Mouse (Mus musculus): ENCODE results near the gene Tbx5. TPM values are rescaled to one million over a fixed set of nuclear protein-coding genes. Genes with fewer than 3 reads are reported as not detected.

The Tbx5 gene
- total RNA-seq, 2 experiments from 2014 or later: 0.09 TPM; not detected in 1

DNA sequence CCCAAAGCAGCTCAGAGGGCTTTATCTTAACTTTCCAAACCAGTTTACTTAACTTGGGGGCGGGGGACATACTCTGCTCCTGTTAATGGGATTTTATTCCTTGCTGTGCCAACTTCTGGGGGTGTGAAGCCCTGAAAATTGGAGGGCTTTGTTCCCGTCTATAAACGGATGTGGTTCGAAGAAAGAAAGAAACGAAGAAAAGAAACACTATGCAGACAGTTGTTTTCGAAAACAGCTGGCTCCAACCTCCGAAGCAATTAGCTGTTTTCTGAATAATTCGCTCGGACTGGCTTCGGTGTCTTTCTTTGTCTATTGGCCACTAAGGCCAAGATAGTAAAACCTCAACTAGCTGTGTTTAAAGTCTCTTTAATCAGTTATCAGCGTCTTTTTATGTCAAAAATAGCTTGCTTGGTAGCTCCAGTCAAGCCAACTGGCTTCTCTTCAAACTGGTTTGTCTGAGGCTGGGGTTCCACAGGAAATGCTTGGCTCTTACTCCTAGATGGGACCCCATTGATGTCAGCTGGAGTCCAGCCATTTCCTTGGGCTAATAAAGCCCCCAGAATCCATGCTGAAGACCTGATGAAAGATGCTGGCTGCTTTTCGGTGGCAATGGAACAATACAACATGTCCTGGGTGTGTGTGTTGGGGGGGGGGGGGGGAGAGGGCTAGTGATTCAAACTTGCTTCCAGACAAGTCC, 21.3 kb upstream of the Tbx5 start:
- DNase-seq (ENCODE audit: low spot score): no peak

DNA sequence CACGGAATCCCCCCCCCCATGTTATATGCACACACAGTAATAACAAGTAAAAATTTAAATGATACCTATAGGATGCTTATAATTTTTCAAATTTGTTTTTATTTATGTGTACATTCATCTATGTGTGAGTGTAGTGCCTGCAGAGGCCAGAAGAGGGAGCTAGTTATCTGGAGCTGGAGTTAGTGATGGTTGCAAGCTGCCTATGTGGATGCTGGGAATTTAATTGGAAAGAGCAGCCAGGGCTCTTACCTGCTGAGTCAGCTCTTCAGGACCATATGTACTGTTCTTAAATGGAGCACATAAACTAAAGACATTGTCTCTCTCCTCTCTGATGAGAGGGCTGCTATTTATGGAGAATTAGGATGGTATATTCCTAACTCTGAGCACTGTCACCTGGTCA, 17.2 kb upstream of the Tbx5 start:
- no peak for DNase-seq (ENCODE audit: low spot score)

DNA sequence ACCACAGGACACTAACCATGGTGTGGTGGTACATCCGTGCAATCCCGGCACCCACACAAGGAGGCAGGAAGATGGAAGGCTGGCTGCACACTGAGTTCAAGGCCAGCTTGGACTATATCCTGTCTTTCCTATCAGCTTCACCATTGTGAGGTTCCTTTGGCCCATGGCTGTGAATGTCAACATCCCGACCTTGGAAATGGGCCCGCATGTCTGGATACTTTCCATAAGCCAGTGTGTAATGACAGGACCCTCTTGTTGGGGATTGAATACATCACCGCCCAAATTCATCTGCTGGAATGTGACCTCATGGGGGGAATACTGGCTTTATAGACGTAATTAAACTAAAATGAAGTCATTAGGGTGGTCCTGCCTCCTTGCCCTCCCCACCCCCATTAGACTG, 12.0 kb upstream of the Tbx5 start:
- DNase-seq (ENCODE audit: low spot score): no peak

DNA sequence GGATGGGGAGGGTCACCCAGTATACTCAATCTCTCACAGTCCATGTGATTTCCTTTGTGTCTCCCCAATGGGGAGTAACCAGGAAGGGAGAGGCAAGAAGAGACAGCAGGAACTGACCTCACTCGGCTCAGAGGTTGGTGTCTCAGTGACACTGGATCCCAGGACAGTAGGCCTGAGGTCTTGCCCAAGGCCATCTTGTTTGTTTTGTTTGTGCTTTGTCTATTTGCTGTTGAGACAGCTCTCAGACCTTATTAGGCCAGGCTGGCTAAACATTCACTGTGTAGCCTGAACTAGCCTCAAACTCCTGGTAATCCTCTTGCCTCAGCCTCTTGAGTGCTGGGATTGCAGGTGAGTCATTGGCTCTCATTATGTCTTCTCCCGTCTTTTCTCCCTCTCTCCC, 11.0 kb upstream of the Tbx5 start:
- no peak for DNase-seq (ENCODE audit: low spot score)

DNA sequence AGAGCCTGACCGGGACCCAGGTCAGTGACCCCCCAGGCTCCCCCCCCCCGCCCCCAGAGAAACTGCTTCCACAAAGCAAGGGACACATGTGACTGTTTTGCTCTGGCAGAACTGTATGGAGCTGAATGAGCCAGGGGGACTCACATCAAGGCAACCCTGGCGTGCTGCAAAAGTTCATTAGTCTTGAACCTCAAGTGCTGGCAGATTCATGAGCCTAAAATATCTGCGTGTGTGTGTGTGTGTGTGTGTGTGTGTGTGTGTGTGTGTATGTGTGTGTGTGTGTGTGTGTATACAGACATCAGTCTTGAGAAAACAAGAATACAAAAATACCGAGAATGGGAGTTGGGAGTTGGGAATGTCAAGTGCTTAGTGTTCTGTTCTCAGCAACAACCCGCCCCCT, 5.1 kb upstream of the Tbx5 start:
- DNase-seq (ENCODE audit: low spot score): no peak

DNA sequence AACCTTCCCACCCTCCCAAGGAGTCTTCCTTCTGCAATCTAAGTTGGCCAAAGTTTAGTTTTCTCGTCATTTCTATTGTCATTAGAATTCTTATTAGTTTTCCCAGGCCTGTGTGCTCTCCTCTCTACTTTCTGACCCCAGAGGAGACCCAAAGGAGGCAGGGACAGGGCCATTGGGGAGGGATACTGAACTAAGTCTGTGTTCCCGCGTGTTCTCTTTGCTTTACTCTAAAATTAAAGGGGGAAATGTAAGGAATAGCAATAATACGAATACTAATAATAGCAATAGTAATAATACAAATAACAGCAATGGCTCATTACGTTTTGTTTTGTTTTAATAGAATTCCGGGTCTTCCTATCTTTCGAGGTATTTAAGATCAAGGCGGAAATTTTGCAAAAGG, 1.9 kb upstream of the Tbx5 start:
- no peak for DNase-seq (ENCODE audit: low spot score)

DNA sequence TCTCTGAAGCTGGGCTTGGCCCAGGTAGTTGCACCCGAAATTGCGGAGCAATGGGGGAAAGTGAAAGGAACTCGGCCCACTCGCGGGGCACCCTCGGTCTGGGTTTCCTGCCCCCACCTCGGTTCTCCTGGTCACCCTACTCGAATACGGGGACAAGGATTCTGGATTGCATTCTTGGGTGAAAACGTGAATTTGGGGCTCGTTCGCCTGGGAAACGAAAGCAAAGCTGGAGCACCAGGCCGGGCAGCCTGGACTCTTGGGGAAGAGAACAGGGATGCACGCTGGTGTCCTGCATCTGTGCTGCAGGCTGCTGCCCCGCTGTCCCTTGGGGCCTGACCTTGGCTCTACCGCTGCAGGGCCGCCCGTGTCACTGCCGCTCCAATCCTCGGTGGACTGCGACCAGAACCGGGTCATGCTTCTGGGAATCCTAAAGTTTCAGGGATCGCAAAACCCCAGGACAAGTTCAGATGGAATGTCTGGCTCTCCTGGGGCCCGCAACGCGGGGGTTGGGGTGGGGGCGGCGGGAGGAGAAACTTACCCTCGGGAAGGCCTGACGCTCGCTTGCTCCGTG, 1.2 kb upstream of the Tbx5 start:
- no peak for DNase-seq (ENCODE audit: low spot score)

DNA sequence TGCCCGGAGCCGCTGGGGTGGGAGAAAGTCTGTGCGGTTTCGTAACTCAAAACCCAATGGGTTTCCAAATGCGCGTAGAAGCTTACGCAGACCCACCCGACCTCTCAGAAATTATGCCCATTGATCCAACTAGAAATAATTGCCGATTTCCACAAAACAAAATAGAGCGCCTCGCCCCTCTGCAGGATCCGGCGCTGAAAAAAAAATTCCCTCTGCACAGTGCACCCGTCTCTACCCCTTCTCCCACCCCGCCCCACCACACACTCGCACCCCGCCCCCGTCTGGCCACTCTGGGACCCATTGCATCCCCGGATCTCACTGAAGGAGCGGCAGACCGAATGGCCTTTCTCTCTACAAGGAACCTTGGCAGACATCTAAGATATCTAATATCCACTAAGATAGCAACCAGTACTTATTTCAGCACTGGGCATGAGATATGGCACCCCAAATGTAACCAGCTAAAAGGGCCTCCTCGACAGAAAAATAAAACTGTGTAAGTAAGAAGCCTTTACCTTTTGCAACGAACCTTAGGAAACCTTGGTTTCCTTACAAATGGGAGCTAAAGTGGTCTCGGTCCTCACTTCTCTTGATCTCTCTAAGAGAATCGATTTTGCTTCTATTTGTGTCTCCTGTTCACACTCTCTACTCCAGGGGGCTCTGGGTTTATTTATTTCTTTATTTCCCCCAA, 533 bp upstream of the Tbx5 start:
- no peak for DNase-seq (ENCODE audit: low spot score)

DNA sequence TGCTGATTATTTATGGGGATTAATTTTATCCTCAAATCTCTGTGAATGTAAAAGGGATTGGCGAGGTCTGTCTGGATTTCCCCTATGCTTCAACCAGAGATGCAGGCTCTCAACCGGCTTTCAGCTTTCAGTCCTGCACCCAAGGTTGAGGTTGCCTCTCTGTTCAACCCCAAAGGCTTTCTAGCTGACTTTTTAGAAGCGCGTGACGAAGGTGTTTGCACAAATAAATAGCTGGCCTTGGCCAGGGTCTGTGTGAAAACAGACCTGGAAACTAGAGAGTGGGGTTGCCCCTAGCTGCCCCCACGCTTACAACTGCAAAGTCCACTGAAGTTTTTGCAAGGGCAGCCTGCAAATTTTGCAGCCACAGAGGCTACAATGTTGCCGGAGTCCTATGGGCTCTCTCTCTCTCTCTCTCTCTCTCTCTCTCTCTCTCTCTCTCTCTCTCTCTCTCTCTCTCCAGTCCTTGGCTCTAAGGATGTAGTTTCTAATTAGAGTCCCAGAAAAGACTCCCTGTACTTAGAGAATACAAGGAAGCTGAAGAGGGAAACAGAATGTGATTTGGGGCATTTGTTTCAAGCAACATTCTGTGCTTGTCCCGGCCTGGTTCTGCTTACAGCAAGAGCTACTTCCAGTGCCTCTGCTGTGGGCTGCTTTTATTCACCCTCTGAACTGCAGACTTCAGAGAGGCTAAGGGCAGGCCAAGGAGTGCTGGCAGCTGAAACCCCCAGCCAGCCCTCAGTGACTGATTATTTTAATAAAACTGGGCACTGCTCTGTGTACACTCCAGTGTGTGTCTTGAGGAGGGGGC, 959 bp downstream of the Tbx5 start:
- DNase-seq (ENCODE audit: low spot score): no peak

DNA sequence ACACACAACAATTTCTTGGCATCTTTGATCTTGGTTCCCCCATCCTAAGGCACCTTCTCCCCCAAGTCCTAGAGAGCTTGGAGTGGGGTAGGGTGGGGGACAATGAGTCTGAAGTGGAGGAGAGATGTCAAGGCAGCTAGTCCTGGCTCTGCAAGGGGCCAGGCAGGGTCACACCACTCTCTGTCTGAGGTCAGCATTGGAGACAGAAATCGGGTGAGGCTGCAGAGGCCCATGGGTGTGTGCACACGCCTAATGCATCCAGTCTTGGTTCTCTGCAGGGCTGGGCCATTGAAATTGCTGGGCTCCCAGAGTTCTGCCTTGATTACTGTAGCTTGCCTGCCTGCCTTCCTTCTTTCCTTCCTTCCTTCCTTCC, 1.5 kb downstream of the Tbx5 start:
- no peak for DNase-seq (ENCODE audit: low spot score)

DNA sequence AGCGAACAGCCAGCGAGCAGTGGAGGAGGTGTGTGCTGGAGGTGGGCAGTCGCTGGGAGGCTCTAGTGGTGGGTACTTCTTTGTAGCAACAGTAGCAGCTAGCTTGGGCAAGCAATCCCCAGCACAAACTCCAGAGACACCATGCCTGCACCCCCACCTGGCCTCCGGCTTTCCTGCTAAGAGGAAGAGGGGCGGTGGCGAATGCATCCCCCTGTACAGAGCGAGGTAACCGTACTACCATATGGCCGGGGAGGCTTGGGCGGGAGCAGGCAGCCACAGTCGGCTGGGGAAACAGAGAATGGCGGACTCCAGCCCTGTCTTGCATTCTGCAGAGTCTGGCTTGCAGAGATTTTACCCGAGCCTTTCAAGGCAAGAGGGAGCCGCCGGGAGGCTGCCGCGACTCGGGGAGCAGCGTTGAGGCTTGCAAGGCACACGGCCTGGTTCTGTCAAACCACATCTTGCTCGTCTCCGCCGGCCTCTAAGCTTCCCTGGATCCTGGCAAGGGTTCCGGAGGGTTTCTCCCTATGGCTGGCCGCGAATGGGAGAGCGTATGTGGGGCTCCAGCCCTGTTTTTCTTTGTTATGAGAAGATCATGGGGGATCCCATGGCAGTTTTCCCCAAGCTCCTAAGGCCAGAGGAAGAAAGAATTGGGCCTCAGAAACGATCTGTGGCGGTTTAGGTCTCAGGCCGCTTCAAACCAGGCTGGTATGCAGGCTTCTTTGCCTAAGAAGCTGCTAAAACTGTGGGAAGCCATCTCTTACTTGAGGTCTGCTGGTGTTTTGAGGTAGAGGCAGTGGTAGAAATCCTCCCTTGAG, 2.8 kb downstream of the Tbx5 start:
- no peak for DNase-seq (ENCODE audit: low spot score)

DNA sequence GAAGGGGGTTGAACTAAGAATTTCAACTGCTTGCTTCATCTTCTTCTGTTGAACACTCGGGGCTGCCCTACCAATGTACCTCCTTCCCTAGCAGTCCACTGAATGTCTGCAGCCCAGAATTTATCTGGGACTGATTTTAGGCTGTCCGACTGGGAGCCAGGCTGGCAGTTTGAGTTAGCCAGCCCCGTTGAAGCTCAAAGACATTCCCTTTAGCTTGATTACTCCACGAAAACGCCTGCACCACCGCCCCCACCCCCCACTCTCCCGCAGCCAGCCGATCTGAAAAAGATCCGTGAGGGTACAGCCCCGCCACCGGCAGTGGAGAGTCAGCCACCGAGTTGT, 3.4 kb downstream of the Tbx5 start:
- DNase-seq (ENCODE audit: low spot score): no peak

DNA sequence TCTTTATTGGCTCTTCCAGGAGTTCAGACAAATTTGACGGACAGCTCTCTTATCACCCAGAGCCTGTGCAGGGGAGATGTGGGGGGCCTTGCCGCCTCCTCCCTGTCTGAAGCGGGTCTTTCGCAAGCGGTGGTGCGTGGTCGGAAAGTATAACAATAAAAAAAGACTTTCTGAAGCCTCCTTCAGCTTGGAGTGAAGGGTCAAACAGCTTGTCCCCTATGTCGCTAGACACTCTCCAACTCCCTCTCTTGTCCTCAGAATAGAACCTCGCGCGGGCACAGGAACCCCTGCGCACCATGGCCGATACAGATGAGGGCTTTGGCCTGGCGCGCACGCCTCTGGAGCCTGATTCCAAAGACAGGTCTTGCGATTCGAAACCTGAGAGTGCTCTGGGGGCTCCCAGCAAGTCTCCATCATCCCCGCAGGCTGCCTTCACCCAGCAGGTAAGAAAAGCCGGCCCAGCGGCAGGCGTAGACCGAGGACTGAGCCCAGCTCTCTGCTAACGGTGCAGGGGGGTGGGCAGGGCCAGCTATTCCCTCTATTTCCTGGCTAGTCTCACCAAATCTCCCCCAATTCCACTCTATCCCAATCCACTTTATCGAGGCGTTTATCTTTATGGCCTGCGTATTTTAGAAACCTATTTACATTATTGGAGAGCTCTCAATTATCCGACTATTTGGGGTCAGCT, 4.3 kb downstream of the Tbx5 start:
- DNase-seq (ENCODE audit: low spot score): no peak

DNA sequence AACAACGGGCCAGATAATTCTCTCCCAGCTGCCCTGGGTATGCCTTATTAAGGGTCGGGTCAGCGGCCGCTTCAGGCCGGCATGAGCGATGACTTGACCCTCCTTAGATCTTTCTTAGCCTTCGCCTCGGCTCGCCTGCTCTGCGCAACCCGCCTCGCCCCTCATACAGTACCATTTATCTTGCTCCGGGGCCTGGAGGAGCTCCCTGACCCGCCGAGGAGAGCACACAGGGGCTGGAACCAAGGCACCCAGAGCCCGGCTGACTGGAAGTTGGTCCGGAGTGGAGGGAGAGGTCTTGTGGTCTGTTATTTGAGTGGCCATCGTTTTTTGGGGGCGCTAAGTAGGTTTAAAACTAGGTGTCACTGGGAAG, 4.8 kb downstream of the Tbx5 start:
- no peak for DNase-seq (ENCODE audit: low spot score)

DNA sequence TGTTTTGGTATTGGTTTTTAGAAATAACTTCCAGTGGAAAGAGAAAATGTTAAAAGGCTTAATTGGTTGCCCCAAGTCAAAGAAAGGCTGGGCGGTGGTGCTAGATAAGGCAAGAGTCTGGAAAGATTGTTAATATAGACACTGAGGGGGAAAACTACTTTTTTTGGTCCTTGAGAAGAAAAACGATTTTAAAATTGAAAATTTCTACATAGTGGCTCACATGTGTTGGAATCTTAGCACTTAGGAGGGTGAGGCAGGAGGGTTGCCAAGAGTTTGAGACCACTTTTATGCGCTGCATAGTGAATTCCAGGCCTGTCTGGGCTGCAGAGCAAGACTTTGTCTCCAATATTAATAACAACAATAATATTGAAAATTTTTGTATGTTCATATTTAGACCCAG, 5.4 kb downstream of the Tbx5 start:
- no peak for DNase-seq (ENCODE audit: low spot score)

DNA sequence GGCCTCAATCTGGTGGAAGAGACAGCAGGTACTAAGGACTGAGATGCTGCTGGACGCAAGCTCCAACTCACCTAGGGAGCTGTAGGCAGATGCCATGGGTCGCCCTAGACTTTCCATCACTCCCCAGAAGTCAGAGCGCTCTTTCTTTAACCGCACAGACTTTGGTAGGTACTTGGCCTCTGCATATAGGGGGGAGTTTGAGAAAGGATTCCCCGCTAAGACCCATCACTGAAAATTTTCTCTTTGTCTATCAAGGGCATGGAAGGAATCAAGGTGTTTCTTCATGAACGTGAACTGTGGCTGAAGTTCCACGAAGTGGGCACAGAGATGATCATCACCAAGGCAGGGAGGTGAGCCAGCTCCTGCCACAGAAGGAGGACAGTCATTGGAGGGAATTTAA, 6.0 kb downstream of the Tbx5 start:
- no peak for DNase-seq (ENCODE audit: low spot score)

DNA sequence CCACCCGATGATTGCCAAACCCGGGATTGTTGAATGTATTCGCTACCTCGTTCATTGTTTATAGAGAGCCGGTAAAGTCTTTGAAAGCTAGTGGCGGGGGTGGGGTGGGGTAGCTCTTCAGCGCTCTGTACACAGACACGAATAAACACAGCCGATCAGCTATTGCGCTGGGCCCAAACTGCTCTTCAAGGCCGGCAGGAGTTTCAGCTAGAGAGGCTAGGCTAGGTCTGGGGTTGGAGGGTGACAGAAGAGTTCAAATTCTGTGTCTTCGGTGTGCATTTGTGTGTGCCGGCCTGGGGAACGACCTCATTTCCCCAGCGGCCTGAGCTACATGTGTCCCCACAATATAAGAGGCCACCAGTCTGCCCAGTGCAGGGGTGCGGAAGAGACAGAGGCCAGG, 6.7 kb downstream of the Tbx5 start:
- DNase-seq (ENCODE audit: low spot score): no peak

DNA sequence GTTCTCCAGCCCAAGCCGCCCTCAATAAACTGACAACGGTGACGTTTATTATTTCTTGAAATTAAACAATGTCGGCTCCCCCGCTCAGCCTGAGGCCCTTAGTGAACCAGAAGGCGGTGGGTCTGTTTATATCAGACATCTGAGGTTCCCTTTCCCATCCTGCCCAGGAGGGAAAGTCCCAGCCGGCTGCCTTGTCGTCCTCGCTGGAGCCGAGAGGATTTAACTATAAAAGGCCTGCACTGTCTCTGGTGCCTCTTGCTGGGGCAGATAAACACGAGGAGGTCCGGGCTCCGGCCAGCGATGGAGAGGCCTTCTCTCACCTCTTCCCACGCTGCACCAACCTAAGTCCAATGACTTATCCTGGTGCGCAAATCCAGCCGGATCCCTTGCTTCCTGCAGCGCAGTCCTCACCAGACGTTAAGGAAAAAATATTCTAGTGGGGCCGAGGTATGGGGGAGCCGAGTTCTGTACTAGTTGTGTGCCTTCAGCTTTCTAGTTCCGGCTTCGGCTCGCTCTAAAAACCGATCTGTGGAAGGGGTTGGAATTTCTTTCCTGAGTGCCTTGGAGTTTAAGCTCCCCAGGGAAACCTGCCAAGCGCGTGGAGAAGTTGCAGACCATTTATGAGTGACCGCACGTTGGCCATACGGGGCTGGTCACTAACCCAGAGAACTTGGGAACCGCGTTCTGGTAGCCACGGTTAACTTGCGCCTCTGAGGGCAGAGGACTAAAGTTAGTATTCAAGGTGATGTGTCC, 7.3 kb downstream of the Tbx5 start:
- DNase-seq (ENCODE audit: low spot score): no peak

DNA sequence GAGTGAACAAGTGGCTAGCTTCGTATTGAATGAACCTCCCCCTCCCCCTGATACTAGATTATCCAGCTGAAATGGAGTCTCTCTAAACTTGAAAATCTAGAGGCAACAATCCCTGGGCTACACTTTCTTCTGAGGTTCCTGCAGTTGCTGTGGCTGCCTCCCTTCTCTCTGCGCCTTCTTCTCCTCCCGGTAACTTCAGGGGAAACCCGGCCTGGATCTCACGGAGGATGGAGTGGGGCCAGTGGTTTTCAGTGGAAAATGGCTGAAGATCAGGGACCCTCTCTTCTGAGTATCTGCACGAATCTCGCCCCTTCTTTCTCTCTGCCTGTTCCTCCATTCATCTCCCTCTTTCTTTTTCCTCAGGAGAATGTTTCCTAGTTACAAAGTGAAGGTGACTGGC, 7.9 kb downstream of the Tbx5 start:
- no peak for DNase-seq (ENCODE audit: low spot score)

DNA sequence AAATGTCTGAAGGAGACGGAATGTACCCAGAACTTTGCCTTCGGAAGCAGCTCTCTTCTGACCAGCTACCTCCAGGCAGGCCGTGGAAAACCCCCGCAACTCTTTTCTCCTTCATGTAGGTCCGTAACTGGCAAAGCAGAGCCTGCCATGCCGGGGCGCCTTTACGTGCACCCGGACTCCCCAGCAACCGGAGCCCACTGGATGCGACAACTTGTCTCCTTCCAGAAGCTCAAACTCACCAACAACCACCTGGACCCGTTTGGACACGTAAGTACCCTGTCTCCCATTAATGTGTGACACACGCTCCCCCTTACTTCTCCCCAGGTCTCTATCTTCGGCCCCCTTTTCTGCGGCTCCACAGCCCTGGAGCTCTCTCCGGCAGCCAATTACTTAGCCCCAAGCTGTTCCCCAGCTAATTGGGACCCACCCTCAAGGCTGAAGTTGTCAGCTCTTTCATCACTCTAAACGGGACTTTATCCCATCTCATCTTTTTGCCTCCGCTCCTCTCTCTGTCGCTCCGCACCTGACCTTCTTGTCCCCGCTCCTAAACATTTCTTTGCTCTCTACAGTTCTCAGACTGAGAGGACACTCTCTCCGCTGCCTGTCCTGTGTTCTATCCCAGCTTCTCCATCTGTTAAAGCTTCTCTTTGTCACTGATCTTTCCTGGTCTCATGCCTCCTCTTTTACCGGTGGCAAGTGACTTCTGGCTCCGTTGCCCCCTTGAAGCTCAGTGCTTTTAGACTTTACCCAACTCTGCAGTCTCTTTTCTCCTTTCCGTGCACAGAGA, 9.4 kb downstream of the Tbx5 start:
- no peak for DNase-seq (ENCODE audit: low spot score)

All from gastrocnemius, adult 18-20 months (tissue).